Mouse (Mus musculus): ENCODE data around the gene Gabrr2. TPM values are rescaled to one million over a fixed set of nuclear protein-coding genes. Genes with fewer than 3 reads are reported as not detected.
A peak's percentile ranks its signal among the peaks of the same experiment; 100 is the strongest.
"Not testable (repeated sequence)": the region's sequence is repeated elsewhere in the genome, so short reads cannot be mapped to it uniquely, and the experiment has no call there.

The Gabrr2 gene
- polyA plus RNA-seq, 1 experiment from 2014 or later = 0.11 TPM

DNA sequence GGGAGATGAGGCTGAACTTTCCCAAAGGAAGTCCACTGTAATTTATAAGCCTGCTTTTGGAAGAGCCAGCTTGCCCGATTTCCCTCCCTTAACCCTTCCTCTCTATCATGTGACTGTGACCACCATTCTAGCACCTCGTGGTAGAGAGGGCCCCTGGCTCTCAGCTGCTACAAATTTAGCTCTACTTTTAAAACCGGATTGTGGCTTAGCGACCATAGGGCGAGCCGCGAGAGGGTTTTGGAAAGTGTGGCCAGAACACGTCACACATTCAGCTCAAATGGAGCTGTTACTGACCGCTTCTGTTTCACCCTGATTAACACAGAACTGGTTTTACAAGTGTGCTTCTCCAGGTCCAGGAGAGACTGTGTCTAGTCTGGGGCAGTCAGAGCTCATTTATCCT lies 48.6 kb downstream of the Gabrr2 start:
- H3K27ac ChIP-seq = no peak overlapping the region
- H3K4me1 ChIP-seq (replicated peaks) = 0 out of 2 replicates have a peak, but pooled peaks cover 3% of the 10 kb centered on the region
- 70% methylated on average over 9 of the region's 9 CpGs for WGBS
- no peak overlapping the region for H3K4me2 ChIP-seq
- H3K9me3 ChIP-seq (replicated peaks) = no peaks in the 10 kb centered on the region
- no peaks in the 10 kb centered on the region for H3K27me3 ChIP-seq
- no peaks in the 10 kb centered on the region for H3K36me3 ChIP-seq
- H3K9ac ChIP-seq = no peak overlapping the region
- ATAC-seq (replicated peaks; ENCODE audit: insufficient number of reproducible peaks, insufficient read depth, low FRiP score, low read depth) = no peak
- no peak overlapping the region for H3K4me3 ChIP-seq

- not testable (repeated sequence) for H3K27ac ChIP-seq; H3K4me2 ChIP-seq; H3K4me3 ChIP-seq; H3K9me3 ChIP-seq (replicated peaks); ATAC-seq (replicated peaks; ENCODE audit: insufficient number of reproducible peaks, insufficient read depth, low FRiP score, low read depth); H3K27me3 ChIP-seq; H3K36me3 ChIP-seq; H3K9ac ChIP-seq; H3K4me1 ChIP-seq (replicated peaks)
- WGBS = 91% methylated on average over 14 of the region's 14 CpGs
These were observed 50.1 kb downstream of the Gabrr2 start for GRCm38 (mm10) chr4:33112866-33113265.

DNA sequence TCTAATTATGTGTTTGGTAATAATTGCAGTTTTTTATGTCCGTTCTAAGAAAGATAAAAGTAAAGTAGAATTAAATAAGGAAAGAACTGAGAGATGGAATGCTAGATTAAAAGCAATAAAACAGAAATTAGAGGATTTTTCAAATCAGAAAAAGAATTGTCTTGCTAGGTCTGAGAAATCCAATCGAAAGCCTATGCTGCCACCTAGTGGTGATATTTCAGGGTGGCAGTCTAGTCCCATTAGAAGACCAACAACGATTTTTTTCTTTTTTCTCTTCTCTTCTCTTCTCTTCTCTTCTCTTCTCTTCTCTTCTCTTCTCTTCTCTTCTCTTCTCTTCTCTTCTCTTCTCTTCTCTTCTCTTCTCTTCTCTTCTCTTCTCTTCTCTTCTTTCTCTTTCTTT lies 56.3 kb downstream of the Gabrr2 start:
- ATAC-seq (replicated peaks; ENCODE audit: insufficient number of reproducible peaks, insufficient read depth, low FRiP score, low read depth); H3K36me3 ChIP-seq; H3K4me2 ChIP-seq; H3K27me3 ChIP-seq; H3K4me1 ChIP-seq (replicated peaks); H3K4me3 ChIP-seq; H3K27ac ChIP-seq; H3K9ac ChIP-seq; H3K9me3 ChIP-seq (replicated peaks): not testable (repeated sequence)
- 2% methylated on average over 3 of the region's 3 CpGs for WGBS

- Histone ChIP-seq H3K4me2 (no peak overlapping the region), H3K4me1 (replicated peaks) (peaks cover 8% of the 10 kb centered on the region; the same call in 1 of the 2 replicates), H3K27me3 (no peaks in the 10 kb centered on the region), H3K27ac (no peak overlapping the region), H3K4me3 (no peak overlapping the region), H3K9me3 (replicated peaks) (no peaks in the 10 kb centered on the region), H3K36me3 (no peaks in the 10 kb centered on the region), H3K9ac (no peak overlapping the region)
- 66% methylated on average over 6 of the region's 6 CpGs for WGBS
- no peak for ATAC-seq (replicated peaks; ENCODE audit: insufficient number of reproducible peaks, insufficient read depth, low FRiP score, low read depth)
These were observed 61.7 kb downstream of the Gabrr2 start for GRCm38 (mm10) chr4:33124493-33124892.

DNA sequence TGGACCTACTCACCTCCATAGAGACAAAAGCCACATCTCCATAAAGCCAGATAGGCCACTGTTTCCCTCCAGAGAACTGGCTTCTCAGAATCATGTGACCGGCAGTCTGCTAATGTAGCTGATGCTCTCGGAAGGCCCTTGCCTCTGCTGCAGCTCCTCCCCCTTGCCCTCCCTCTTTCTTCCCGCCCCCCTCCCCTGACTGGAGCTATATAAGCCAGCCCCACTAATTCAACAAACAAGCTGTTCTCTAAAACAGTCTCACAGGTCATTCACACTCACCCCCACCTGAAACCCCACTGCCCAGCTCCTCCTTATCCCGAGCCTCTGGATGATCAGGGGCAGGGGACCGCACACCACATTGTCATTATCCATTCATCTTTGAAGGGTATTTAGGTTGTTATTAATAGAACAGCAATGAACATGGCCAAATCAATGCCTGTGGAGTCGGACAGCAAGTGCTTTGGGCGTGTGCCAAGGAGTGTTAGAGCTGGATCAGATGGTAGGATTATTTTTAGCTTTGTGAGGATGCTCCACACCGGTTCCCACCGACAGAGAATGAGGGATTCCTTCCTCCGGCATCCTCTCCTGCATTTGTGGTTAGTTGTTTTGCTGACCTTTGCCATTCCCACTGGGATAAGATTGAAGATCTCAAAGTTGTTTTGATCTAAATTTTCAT lies 62.7 kb downstream of the Gabrr2 start:
- peaks cover 8% of the 10 kb centered on the region; the same call in 1 of the 2 replicates for H3K4me1 ChIP-seq (replicated peaks)
- H3K4me3 ChIP-seq = no peak overlapping the region
- H3K9ac ChIP-seq = no peak overlapping the region
- ATAC-seq (replicated peaks; ENCODE audit: insufficient number of reproducible peaks, insufficient read depth, low FRiP score, low read depth) = no peak
- no peaks in the 10 kb centered on the region for H3K27me3 ChIP-seq
- WGBS = 38% methylated on average over 10 of the region's 10 CpGs
- H3K9me3 ChIP-seq (replicated peaks) = no peaks in the 10 kb centered on the region
- no peak overlapping the region for H3K27ac ChIP-seq
- H3K36me3 ChIP-seq = no peaks in the 10 kb centered on the region
- peak overlapping the region; percentile 34 for H3K4me2 ChIP-seq

DNA sequence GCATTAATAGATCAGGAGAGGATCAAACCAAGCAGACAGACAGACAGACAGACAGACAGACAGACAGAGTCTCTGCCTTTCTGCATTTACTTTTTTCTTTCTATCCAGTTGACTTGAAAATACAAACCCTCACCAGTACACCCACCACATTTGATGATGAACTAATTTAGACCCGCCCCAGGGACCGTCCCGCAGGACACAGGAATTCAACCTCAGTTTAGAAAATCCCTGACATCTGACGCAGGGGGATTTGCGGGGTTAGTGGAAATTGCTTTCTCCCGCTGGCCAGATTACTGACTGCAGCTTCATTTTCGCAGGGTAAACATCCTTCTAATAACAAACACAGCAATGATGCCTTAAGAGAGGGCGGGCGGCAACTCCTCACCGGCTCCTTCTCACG lies 69.4 kb downstream of the Gabrr2 start, which contains the start of gene Gabrr1:
Gene Gabrr1 (plus strand): TSS at position 301 of the 400 bp plus-strand sequence.
- Histone ChIP-seq H3K4me1 (replicated peaks) (no peaks in the 10 kb centered on the region), H3K4me2 (no peak within 1 kb of the TSS), H3K4me3 (no peak within 1 kb of the TSS), H3K27ac (no peak within 1 kb of the TSS), H3K9me3 (replicated peaks) (no peaks in the 10 kb centered on the region), H3K36me3 (no peaks in the 10 kb centered on the region), H3K27me3 (no peaks in the 10 kb centered on the region), H3K9ac (no peak within 1 kb of the TSS)
- ATAC-seq (replicated peaks; ENCODE audit: insufficient number of reproducible peaks, insufficient read depth, low FRiP score, low read depth) = no peak
- WGBS = 68% methylated on average over 11 of the region's 11 CpGs

Other genes starting within 250 kb of the Gabrr2 start
- gene Ankrd6, start 112.2 kb upstream of the Gabrr2 start, polyA plus RNA-seq (2015; fragmentation: Nextera tagmentation; extraction: Ambion mirVana) = 4.1 and 6.3 TPM in 2 replicates
- 42.1 and 52.3 TPM in 2 replicates for gene Rragd, start 80.0 kb upstream of the Gabrr2 start, polyA plus RNA-seq (2015; fragmentation: Nextera tagmentation; extraction: Ambion mirVana)
- 32.5 and 34.6 TPM in 2 replicates for gene Ube2j1, start 31.6 kb upstream of the Gabrr2 start, polyA plus RNA-seq (2015; fragmentation: Nextera tagmentation; extraction: Ambion mirVana)
- 0.05 TPM in 1 of 2 replicates, not detected in the other for gene Gabrr1, start 69.5 kb downstream of the Gabrr2 start, polyA plus RNA-seq (2015; fragmentation: Nextera tagmentation; extraction: Ambion mirVana)
- 2.1 and 2.3 TPM in 2 replicates for gene Pm20d2, start 126.7 kb downstream of the Gabrr2 start, polyA plus RNA-seq (2015; fragmentation: Nextera tagmentation; extraction: Ambion mirVana)
- 2.1 and 2.3 TPM in 2 replicates for gene Srsf12, start 146.0 kb downstream of the Gabrr2 start, polyA plus RNA-seq (2015; fragmentation: Nextera tagmentation; extraction: Ambion mirVana)
- 82.4 and 84.1 TPM in 2 replicates for gene Pnrc1, start 227.2 kb downstream of the Gabrr2 start, polyA plus RNA-seq (2015; fragmentation: Nextera tagmentation; extraction: Ambion mirVana)
- 14.4 and 16.6 TPM in 2 replicates for gene Rngtt, start 247.3 kb downstream of the Gabrr2 start, polyA plus RNA-seq (2015; fragmentation: Nextera tagmentation; extraction: Ambion mirVana)

Data from heart, embryonic 15.5 days (tissue).